Mouse (Mus musculus) cerebellum, postnatal 10 days (tissue): Measurements from ENCODE around the gene Nr4a3.

Experiments
- DNase-seq, 2 experiments: peaks; one replicate each; pipeline ENCODE4 v3.0.0; 2021; ENCODE audit warnings: mixed read lengths in 2 of 2

Nr4a3 gene

DNA sequence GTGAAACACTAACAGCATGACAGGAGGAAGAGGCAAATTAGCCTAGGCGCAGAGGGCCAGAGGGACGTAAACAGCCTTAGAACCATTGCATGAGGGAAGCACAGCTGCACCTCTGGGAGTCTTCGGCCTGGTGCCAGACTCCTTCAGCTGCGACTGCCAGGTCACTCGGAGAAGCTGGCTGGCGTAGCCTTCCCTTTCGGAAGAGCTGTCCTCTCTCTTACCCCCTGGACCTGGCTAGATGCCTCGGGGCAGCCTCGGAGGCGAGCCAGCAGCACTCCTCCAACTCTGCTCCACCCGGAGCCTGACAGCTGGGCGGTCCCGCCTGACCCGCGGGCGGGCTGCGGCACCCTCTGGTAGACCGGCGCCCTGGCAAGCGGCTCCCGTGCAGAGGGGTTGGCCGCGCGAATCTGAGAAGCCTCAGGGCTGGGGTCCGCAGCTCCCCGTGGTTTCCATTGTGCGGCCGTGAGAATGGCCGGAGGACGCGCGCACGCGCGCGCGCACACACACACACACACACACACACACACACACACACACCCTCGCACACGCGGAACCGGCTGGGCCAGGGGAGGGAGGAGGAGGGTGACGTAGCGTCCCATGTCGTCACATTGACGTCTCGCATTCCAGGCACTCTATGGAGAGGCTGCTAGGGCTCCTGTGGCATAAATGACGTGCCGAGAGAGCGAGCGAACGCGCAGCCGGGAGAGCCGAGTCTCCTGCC, at the start of gene Nr4a3:
TSS of gene Nr4a3 (plus strand) at position 663 of the 721 bp plus-strand sequence.
- peak; percentile 90 to 93 for DNase-seq

DNA sequence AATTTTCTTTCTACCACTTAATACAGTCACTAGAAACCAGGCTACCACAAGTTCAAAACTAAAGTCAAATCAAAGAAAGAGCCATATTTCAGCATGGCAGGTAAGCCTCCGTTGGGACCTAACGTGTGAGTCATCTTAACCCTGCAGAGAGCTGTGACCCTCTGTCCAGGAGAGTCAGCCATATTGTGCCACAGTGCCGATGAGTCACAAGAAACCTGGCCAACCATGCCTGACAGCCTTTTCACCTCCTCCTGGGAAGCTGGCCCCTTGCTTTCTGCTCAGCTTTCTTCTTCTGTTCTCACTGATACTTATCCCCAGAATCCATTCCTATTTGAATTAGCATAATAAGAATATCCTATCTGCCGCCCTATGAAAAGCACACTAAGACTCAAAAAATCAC, 42.0 kb upstream of the Nr4a3 start:
- DNase-seq, result peak; percentile 24 to 39

DNA sequence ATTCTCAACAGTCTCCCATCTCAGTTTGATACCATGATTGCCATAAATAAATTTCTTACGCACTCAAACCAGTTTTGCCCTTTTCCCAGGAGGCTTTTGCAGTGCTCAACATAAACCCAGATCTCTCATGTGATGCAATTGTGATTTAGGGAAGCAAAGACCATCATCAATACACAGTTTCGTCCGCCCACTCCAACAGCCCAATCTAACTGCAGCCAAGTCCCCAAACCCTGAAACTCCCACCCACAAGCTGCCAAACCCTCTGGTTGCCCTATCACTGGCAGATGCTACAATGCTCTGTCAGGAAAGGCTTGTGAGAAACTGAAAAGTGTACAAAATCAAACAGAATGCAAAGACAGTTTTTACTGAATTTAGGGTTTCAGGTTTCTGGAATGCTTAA, 41.5 kb upstream of the Nr4a3 start:
- no peak for DNase-seq

DNA sequence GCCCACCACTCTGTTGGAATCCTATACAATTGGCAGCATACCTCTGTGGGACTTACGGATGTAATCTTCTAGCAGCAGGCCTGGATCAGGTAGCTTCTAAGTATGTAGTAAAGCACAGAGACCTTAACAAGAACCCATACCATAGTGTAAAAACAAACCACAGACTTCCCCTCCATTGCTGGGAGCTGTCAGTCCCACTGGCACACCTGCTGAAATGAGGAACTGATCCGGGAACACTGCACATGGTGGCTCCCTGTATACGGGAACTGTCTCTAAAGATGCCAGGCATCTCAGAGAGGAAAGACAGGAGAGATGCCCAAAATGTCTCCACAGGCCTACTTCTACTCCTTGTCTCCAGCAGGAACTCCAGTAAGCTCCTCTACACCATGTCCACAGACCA, 38.6 kb upstream of the Nr4a3 start:
- DNase-seq, result no peak

DNA sequence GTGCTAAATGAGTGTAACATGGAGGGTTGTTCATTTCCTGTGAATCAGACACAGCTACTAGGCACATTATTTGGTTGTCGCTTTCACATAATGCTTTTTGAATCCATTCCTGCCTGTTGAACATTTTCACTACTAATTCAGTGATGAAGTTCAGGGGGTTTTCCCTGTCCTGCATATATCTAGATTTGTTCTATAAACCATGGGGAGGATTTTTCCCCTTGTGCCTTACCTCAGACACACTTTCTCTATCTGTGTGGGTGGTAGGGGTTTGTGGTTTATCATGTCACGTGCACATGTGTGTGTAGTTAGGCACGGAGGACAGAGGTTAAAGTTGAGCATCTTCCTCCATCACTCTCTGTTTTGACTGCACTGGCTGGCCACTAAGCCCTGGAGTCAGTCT, 32.7 kb upstream of the Nr4a3 start:
- no peak for DNase-seq

DNA sequence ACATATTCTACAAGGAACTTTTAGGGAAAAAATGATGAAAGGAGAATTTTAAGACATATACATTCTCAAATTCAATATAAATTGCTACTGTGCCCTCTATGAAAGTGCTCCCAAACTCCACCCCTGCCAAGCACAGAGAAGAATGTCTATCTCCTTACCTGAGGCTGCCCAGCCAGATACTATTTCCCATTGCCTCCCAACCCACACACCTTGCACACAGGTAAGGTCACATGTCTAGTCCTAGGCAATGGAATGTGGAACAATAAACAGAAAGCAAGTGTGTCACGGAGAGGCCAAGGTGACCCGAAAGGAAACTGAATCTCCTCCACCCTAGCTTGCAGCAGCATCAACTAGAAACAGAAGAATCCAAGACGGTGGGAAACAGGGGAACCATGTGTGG, 22.0 kb upstream of the Nr4a3 start:
- no peak for DNase-seq

DNA sequence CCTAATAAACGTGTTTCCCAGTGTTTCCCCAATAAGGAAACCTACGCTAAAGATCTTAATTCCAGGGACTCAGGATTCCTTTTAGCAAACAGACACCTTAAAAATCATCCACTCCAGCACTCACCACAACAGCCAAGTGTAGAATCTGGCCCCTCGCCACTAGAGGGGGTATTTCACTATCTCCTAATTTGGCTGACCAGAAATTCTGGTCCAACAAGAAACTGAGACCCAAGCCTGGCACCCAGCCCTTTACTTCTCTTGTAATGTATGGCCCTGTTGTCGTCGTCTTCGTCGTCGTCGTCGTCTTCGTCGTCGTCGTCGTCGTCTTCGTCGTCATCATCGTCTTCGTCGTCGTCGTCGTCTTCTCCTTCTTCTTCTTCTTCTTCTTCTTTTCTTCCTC, 15.3 kb upstream of the Nr4a3 start:
- peak; percentile 33 to 44 for DNase-seq

DNA sequence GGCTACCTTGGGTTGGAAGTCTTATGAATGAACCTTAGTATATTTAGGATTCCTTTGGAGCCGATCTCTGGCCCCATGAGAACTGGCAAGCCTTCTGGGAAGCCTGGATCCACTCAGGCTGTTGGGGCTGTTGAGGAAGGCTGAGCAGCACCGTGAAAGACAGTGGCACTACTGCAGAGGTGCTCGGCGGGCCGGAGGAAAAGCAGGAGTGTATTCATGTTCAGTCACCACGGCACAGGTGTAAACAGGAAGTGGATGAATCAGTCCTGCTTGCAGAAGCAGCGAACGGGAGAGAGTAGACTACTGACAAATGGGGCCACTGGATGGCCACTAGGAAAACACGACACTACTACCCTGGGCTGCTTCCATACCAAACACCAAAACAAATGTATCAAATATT, 10.7 kb upstream of the Nr4a3 start:
- no peak for DNase-seq

DNA sequence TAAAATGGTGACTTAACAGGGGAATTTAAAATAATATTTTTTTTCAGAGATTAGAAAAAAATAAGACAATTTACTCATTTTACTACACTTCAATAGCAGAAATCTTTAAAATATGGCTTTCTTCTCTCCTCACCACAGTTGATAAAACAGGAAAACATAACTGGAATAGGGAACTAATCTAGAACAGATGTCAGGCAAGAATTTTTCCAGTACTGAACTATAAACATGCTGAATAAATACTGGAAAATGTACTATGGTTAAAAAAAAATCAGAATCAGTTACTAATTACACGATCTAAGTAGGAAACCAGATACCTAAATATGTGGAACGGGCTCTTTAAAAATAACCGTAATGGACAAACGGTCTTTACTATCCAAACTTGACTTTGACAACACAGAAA, 7.3 kb upstream of the Nr4a3 start:
- no peak for DNase-seq

DNA sequence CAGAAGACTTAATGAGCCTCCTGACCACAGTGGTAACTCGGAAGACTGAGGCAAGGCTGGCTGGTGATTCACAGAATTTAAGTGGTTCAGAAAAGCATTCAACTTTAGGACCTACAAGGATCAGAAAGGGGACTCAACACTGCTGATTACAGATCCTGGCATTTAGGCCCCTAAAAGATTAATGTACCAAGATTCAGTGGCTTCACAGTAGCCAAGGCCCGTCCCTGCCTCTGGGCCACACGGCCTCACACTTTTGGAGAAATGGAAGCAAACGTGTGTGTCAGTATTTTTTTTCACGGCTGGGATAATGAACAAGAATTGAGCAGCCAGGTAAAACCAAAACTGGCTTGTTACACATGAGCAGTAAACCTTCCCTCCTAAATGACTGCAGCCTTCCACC, 6.1 kb upstream of the Nr4a3 start:
- DNase-seq, result no peak

DNA sequence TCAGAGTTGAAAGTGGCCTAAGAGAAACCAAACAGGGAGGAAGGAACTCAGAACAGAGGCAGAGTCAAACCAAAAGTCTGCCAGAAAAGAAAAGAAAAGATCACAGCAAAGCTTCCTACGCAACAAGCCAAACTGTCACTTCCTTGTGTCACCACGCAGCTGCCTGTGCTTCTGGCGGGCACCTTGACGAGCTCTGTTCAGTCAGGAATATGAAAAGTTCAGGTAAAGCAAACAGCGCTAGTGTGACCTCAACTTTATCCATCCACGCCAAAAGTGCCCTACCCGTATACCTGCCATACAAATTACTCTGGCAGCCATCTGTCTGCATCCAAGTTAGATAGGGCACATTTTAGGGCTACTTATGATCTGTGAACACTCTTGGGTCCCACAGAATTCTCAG, 5.2 kb upstream of the Nr4a3 start:
- no peak for DNase-seq

DNA sequence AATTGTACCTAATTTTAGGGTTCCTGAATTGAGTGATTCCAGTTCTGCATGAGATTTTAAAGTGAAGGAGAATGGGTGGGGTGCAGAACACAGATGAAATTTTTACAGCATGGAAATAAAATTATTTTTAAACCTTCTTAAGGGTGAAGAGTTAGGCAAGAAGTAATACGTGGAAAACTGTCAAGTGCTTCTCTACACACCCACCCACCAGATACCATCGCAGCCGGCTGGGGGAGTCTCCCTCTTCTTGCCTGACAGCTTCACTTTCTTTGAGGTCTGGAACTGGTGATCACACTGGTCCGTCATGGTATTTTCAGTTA, 2.5 kb upstream of the Nr4a3 start:
- no peak for DNase-seq

DNA sequence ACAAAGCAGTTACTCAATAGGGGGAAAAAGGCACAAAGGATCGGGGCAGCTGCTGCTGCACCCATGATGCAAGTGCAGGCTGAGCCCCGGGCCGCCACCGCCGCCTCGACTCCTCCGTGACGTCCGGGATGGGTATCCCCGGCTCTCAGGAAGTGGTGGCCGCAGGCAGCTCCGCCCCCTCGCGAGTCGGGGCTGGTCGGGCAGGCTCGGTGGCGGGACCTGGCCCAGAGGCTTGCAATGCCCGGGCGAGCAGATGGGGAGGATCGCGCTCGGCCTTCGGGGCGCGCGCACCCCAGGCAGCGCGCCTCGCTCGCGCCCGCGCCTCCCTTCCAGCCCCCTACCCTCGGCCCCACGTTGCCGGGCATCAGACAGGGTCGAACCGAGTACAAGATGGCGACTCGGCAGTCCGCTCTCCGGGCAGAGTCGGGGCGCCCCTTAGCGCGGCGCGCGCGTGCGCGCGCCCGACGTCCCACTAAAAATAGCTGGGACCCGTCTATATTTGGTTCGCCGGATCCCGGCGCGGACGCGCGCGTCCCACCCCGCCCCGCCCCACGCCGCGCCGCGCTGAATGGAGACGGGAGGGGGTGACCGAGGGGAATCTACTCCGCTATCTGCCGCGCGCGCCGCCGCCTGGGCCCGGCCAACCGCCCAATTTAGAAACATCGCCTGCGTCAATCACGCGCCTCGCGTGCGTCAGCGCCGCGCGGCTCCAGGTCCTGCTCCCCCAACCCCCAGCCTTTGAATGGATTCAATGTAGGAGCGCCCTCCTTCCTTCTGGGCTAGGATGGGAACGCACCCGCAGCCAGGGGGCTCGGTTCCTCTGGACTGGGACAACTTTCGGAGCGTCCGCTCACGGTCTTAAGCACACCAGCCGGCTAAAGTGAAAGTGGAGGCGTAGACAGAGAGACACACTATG, 1.9 kb upstream of the Nr4a3 start:
- DNase-seq, result peak; percentile 97 to 98

DNA sequence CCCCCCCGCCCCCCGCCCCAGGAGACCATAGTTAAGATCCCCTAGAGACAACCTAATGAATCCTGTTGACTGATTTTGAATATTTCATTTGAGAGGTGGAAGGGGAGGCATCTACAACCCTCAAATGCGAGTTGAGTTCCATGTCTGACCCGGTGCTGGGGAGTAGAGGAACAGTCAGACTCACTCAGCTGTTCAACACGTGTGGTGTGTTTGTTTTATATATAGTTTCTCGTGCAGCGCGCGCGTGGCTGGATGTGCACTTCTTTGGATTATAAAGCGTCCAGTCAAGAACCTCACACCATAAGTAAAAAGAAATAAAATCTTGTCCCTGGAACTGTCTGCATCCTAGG, 837 bp upstream of the Nr4a3 start:
- no peak for DNase-seq

DNA sequence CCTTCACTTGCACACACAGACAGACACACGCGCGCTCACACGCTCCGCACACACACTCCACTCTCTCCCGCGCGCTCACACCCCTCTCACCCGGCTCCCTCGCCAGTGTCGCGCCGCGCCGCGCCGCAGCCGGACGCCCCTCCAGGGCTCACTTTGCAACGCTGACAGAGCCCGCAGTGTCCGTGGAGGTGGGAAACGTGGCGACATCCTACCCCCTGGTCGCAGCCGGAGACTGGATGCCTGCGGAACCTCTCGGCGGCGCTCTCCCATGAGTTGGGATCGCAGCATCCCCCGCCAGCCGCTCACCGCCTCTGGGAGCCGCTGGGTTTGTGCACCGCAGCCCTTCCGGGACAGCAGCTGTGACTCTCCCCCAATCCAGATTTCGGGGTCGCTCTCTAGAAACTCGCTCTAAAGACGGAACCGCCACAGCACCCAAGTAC, 348 bp downstream of the Nr4a3 start:
- no peak for DNase-seq

DNA sequence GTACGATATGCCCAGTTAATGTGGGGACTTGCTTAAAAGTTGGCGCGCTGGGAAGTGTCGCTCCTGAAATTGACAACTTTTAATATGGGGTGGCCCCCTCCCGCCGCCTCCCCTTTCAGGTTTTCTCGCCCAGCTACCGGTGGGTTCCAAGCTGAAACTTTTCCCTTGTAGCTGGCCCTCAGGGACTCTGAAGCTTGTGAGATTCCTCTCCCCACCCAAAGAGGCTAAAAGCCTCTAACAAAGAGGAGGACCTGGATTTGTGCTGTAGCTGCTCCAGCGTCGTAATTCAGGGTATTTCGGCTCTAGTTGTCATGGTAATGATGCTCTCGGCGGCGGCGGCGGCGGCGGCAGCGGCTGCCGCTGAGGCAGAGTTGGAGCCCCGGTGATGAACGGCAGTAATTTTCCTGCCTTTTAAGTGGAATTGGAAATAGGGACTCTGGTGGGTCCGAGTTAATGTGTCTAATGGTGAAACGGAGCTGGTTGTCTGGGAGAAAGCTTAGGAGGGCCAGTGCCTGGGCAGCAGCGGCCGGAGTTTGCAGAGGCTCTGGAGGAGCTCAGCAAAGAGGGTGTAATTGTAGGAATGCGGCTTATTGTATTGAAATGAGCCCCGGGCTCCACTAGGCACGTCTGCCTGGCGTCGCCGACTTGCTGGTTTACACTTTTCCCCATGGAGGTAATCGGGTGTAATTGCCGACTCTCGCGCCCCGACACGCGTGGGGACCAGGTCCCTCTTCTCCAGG, 938 bp downstream of the Nr4a3 start:
- peak; percentile 53 to 61 for DNase-seq

DNA sequence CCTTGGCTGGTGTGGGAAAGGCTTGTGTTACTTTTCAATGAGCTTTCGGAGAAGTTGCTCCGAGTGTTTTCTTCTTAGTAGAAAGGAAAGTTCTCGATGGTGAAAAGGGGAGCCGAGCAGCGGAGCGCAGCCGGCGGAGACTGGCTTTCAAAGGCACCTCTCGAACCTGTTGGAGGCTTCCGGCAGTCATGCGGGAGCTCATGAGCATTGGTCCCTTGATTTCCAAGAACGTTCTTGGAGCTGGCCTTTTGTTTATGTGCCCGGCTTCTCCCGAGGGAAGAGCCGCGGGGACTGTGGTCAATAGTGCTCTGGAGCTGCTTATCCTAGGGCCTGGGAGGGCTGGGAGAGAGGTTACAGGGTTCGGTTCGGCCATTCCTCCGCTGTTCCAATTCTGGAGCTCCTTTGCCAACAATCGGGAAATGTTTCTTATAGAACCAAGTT, 1.5 kb downstream of the Nr4a3 start:
- DNase-seq, result peak; percentile 14 to 24

DNA sequence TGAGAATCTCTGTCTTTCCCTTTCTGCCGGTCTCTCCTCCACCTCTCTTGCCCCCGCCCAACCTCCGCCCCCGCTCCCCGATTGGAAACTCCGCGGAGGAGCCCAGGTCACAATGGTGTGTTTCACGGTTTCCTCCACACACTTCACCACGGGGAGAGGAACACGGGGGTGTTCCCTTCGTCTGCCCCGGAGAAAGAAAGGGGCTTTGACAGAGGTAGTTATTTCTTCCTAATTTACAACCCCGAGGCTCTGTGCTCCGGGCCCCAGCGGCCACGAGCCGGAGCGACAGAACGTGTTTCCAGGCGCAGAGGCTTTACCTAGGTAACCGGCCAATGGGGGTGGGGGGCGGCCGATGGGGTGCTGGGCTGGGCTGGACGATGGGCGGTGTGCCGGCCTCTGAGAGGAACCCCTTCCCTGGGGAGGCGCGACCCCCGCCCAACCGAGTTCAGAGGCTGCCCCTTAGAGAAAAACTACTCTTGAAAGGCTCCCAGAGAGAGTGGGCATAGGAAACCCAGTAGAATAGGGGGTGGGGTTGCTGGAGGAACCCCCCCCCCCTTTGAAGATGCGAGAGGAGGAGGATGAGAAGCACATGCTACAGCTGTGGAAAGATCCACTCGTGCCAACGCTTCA, 2.3 kb downstream of the Nr4a3 start:
- DNase-seq, result peak; percentile 49 to 56

DNA sequence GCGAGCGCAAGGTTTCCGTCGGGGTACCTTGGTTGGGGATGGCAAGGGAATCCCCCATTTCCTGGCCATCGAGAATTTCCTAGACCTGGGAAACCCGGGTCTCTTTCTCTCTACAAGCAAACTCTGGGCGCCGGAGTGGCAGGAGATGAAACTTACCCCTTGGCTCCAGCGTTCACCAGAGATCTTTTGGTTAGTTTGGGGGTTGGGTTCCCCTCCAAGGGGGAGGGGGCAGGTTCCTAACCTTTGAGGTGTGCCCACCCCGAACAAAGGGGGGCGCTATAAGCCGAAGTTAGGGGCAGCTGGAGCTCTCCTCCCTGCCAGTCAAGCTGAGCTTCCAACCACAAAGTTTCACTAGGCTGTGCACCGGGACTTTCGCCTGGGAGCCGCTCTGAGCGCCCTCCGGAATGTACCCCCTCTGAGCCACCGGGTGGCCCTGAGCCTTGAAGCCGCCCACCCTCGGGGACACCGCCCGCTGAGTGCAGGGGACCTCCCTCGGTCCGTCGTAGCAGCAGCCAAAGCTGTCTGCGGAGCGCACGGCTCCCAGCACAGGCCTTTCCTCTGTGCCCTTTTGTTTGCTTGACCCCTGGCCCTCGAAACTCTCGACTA, 2.9 kb downstream of the Nr4a3 start:
- DNase-seq, result peak; percentile 52 to 57

DNA sequence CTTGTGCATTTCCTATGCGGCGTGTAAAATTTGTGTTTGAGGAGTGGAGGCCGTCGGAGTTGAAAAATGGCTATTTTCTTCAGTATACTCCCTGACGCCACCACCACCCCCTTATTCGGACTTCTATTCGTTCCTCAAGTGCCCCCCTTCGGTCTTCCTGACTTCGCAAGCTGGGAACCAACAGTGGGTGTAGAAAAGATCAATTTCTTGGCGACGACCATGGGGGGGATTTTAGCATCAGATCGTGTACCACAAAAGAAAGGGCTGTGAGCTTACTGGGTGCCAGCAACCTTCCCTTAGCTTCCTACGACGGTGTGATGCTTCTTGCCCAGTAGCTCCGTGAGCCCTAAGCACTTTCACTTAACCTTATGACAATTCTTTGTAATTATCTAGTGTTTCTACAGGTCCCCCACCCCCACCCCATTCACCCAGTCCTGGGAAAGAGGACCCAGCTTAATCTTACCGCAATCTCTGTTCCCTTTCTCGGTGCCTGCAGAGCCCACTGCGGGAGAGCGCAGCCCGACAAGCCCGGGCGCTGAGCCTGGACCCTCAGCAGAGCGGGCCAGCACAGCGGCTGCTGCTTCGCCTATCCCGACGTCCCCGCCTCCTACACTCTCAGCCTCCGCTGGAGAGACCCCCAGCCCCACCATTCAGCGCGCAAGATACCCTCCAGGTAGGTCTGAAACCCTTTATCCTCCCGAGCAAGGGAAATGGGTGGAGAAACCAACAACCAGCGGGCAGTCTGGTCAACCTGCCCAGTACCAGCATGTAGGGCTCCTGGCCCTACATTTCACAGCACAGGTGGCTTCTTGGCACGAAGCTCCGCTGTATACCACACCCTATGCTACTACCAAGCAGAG, 3.7 kb downstream of the Nr4a3 start:
- DNase-seq, result peak; percentile 34 to 56

DNA sequence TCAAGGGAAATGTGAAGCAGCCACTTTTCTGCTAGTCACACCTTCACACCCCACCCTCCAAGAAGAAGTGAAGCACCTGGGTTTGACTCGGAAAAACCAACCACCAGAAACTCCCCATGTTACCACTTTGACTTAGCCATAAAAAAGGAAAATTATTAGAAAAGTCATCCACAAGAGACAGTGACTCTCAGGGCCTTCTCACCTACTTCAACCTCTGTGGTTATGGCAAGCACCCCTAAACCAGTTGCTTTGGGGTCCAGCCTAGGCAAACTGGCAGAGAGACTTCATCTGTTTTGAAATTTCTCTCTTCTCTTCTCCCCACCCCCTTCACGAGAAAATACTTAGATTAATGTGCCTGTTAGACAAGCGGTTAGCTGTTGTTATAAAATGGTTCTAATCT, 5.1 kb downstream of the Nr4a3 start:
- no peak for DNase-seq

DNA sequence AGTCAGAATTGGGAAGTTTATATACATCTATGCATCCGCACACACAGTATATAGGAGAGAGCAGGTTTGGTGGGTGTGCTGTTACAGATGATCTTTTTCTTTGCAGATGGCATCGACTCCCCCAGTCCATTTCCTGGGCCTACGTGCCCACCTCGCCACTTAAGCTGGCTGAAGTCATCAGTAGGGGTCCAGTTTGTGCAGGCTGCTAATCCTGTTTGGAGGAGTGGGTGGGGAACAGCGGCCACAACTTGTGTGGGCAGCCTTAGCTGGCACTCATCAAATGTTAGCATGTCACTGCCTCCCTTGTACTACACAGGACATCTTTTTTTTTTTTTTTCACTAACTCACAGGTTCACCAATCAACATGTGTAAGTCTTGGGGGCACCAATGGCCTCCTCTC, 5.5 kb downstream of the Nr4a3 start:
- no peak for DNase-seq
